Mouse (Mus musculus) forebrain, postnatal 0 days (tissue): ENCODE results near the gene Atp9a. TPM values are rescaled to one million over a fixed set of nuclear protein-coding genes. Genes with fewer than 3 reads are reported as not detected.

ENCODE experiments used
- ATAC-seq: fragments of 200-750 bp; cut with Nextera tagmentation; 2 replicates; pipeline ENCODE4 v1.8.0; 2017; ENCODE audit warnings: mild to moderate bottlenecking, moderate library complexity
- DNase-seq: peaks from one replicate; pipeline ENCODE4 v3.0.0-alpha.2; 2015
- H3K27ac ChIP-seq: fragments of 300-500 bp; sonication (generic); 2 replicates; pipeline ENCODE4 v1.5.1; 2014; ENCODE audit warnings: low read depth, mild to moderate bottlenecking, antibody characterized with exemption, low read length, moderate library complexity, mixed read lengths
- H3K27me3 ChIP-seq: fragments of 300-500 bp; sonication (generic); 2 replicates; pipeline ENCODE4 v1.6.1; 2014; ENCODE audit warnings: mild to moderate bottlenecking, low read length, mixed read lengths; ENCODE audit not compliant: insufficient read depth
- H3K36me3 ChIP-seq: fragments of 300-500 bp; sonication (generic); 2 replicates; pipeline ENCODE4 v1.6.1; 2014; ENCODE audit warnings: mild to moderate bottlenecking, moderate library complexity; ENCODE audit not compliant: insufficient read depth
- H3K4me1 ChIP-seq: fragments of 300-500 bp; sonication (generic); 2 replicates; pipeline ENCODE4 v1.6.1; 2014; ENCODE audit warnings: antibody characterized with exemption; ENCODE audit not compliant: insufficient read depth
- H3K4me2 ChIP-seq: fragments of 300-500 bp; sonication (generic); 2 replicates; pipeline ENCODE4 v1.6.1; 2014; ENCODE audit warnings: low read depth, mild to moderate bottlenecking, moderate library complexity
- H3K4me3 ChIP-seq: fragments of 300-500 bp; sonication (generic); 2 replicates; pipeline ENCODE4 v1.5.1; 2014; ENCODE audit warnings: low read depth, low read length, mixed read lengths
- H3K9ac ChIP-seq: fragments of 300-500 bp; sonication (generic); 2 replicates; pipeline ENCODE4 v1.6.1; 2014; ENCODE audit warnings: mild to moderate bottlenecking
- H3K9me3 ChIP-seq: fragments of 300-500 bp; sonication (generic); 2 replicates; pipeline ENCODE4 v1.6.1; 2016; ENCODE audit warnings: low read length
- CTCF ChIP-seq: sonication (generic); IDR thresholded peaks from 2 replicates; pipeline ENCODE4 v1.5.1; 2016; ENCODE audit warnings: antibody characterized with exemption, control low read depth, low read depth
- WGBS: fragments of 180-500 bp; shearing (Covaris S2); extraction: QIAGEN DNeasy Blood & Tissue Kit; methylation state at CpG from one replicate; pipeline ENCODE4 v1.1.7; 2014; 5-methylcytosine and 5-hydroxymethylcytosine counted together
- polyA plus RNA-seq: library from polyadenylated mRNA; unstranded; fragments of >200 nt; fragmentation: Nextera tagmentation; extraction: Ambion mirVana; gene quantifications from 2 replicates; pipeline ENCODE4 v1.2.1, GENCODE M21; 2015
- total RNA-seq: library from RNA; depleted of rRNA; stranded (reverse); fragments of >200 nt; gene quantifications from 2 replicates; pipeline ENCODE4 v1.2.3, GENCODE M21; 2014

Atp9a gene
- total and polyA plus RNA-seq, 2 experiments from 2014 or later: 143 to 497 TPM

- TF ChIP-seq CTCF: no peak
- WGBS: 31% methylated on average over 8 of the region's 8 CpGs
- no peak for DNase-seq
- Histone ChIP-seq H3K27ac (no peak overlapping the region), H3K4me2 (no peak overlapping the region; the same call in 1 of the 2 replicates), H3K27me3 (peaks cover 46% of the 10 kb centered on the region), H3K4me1 (peaks cover 4% of the 10 kb centered on the region; the same call in 1 of the 2 replicates), H3K9ac (no peak overlapping the region), H3K4me3 (no peak overlapping the region), H3K36me3 (no peaks in the 10 kb centered on the region; the same call in 1 of the 2 replicates), H3K9me3 (no peaks in the 10 kb centered on the region)
- no peak for ATAC-seq
Observed at GRCm38 (mm10) chr2:168769259-168769658, 27.1 kb upstream of the Atp9a start.

- H3K4me3 ChIP-seq: peak within 1 kb of the TSS; percentile 34
- H3K27ac ChIP-seq: no peak within 1 kb of the TSS
- H3K27me3 ChIP-seq: peaks cover 54% of the 10 kb centered on the region
- 22% methylated on average over 10 of the region's 10 CpGs for WGBS
- no peak for ATAC-seq
- no peak for TF ChIP-seq CTCF
- H3K36me3 ChIP-seq: no peaks in the 10 kb centered on the region; the same call in 1 of the 2 replicates
- no peaks in the 10 kb centered on the region for H3K9me3 ChIP-seq
- peaks cover 4% of the 10 kb centered on the region; the same call in 1 of the 2 replicates for H3K4me1 ChIP-seq
- peak within 1 kb of the TSS; percentile 59 for H3K4me2 ChIP-seq
- peak; percentile 39 for DNase-seq
- no peak within 1 kb of the TSS for H3K9ac ChIP-seq
Observed at GRCm38 (mm10) chr2:168767582-168767981, 25.4 kb upstream of the Atp9a start, which contains the start of gene Sall4. Gene Sall4, minus strand, starts transcription at chr2:168767943.

DNA sequence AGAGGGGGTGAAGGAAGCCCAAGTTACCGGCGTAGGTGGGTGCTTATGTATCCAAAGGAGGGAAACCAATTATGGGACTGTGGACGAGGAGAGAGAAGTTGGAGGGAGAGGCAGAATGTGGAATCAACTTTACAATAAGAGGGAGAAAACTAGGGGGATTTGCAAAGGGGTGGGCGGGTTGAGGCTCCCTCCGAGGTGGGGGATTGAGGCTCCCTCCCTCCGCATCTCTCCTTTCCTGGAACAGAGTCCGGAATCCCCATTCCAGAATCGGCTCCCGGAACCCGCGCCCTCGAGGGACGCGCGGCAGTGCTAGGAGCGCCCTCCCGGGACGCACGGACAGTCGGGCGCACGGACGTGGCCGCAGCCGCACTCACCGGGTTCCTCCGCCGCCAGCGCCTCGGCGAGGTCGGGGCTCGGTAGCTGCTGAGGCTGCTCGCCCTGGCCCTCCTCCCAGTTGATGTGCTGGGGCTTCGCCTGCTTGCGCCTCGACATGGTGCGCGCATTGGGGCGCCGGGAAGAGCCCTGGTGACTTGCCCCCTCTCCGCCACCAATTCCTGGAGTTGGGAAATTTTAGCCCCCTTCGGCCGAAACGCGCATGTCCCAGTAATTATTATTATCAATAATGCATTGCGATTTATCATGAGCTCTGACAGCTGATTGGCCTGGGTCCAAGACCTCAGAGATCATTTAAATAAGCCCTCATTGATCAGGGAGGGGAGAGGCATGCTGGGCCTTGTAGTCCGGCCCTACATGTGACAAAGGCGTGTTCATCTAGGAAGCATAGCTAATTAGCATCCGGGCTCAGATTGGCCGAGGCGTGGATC is 24.5 kb upstream of the Atp9a start:
- Histone ChIP-seq H3K27me3 (peaks cover 61% of the 10 kb centered on the region), H3K4me1 (peaks cover 4% of the 10 kb centered on the region; the same call in 1 of the 2 replicates), H3K4me3 (peak overlapping the region; percentile 34), H3K9me3 (no peaks in the 10 kb centered on the region), H3K4me2 (peak overlapping the region; percentile 59), H3K27ac (no peak overlapping the region), H3K9ac (no peak overlapping the region), H3K36me3 (no peaks in the 10 kb centered on the region; the same call in 1 of the 2 replicates)
- WGBS: 1% methylated on average over 50 of the region's 52 CpGs
- no peak for TF ChIP-seq CTCF
- DNase-seq (peak; percentile 60), ATAC-seq (peak; percentile 82)

- no peak overlapping the region for H3K27ac ChIP-seq
- no peaks in the 10 kb centered on the region; the same call in 1 of the 2 replicates for H3K36me3 ChIP-seq
- no peak overlapping the region for H3K9ac ChIP-seq
- peak overlapping the region; percentile 59 for H3K4me2 ChIP-seq
- H3K4me1 ChIP-seq: peaks cover 4% of the 10 kb centered on the region; the same call in 1 of the 2 replicates
- H3K9me3 ChIP-seq: no peaks in the 10 kb centered on the region
- H3K27me3 ChIP-seq: peaks cover 61% of the 10 kb centered on the region
- H3K4me3 ChIP-seq: peak overlapping the region; percentile 34
- no peak for TF ChIP-seq CTCF
- DNase-seq: no peak
- 0 out of 2 replicates have a peak, but pooled peaks have one; percentile 23 for ATAC-seq
- 2% methylated on average over 62 of the region's 65 CpGs for WGBS
Observed at GRCm38 (mm10) chr2:168765696-168766537, 23.7 kb upstream of the Atp9a start.

GRCm38 (mm10) chr2:168765065-168765681 is 23.0 kb upstream of the Atp9a start:
- Histone ChIP-seq H3K27me3 (peaks cover 59% of the 10 kb centered on the region), H3K27ac (no peak overlapping the region), H3K9ac (no peak overlapping the region), H3K4me1 (peaks cover 4% of the 10 kb centered on the region; the same call in 1 of the 2 replicates), H3K9me3 (no peaks in the 10 kb centered on the region), H3K4me3 (peak overlapping the region; percentile 34), H3K4me2 (peak overlapping the region; percentile 59), H3K36me3 (no peaks in the 10 kb centered on the region; the same call in 1 of the 2 replicates)
- TF ChIP-seq CTCF: peak; percentile 47
- ATAC-seq (no peak), DNase-seq (no peak)
- 0% methylated on average over 32 of the region's 32 CpGs for WGBS

DNA sequence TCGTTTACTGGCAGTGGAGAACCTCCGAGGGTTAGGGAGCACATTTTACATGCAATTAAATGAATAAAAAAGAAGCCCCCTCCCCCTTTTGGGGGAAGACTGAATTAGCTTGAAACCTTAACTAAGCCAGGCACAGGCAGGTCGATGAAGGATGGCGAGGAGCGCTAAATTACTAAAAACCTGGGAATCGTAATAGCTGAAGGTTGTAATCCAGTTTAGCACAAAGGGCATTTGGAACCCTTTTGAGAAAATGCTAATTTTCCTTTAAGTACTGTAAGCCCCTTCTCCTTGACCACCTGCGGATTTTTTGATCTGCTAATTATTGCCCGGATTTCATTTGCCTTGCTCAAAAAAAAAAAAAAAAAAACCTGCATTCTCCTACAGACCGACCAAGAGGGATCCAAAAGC is 22.3 kb upstream of the Atp9a start:
- no peak overlapping the region for H3K27ac ChIP-seq
- H3K9me3 ChIP-seq: no peaks in the 10 kb centered on the region
- H3K9ac ChIP-seq: no peak overlapping the region
- ATAC-seq (no peak), DNase-seq (no peak)
- no peak overlapping the region for H3K4me2 ChIP-seq
- TF ChIP-seq CTCF: no peak
- no peak overlapping the region for H3K4me3 ChIP-seq
- no peaks in the 10 kb centered on the region; the same call in 1 of the 2 replicates for H3K36me3 ChIP-seq
- peaks cover 57% of the 10 kb centered on the region for H3K27me3 ChIP-seq
- peaks cover 4% of the 10 kb centered on the region; the same call in 1 of the 2 replicates for H3K4me1 ChIP-seq
- 6% methylated on average over 9 of the region's 9 CpGs for WGBS
